Mouse (Mus musculus) brain, embryonic 18.5 days (tissue): ENCODE measurements around the gene Ccr5.

Source experiments
- DNase-seq: peaks from one replicate; pipeline ENCODE4 v3.0.0-alpha.2; 2012; ENCODE audit warnings: low read depth, low spot score

Gene Ccr5

DNA sequence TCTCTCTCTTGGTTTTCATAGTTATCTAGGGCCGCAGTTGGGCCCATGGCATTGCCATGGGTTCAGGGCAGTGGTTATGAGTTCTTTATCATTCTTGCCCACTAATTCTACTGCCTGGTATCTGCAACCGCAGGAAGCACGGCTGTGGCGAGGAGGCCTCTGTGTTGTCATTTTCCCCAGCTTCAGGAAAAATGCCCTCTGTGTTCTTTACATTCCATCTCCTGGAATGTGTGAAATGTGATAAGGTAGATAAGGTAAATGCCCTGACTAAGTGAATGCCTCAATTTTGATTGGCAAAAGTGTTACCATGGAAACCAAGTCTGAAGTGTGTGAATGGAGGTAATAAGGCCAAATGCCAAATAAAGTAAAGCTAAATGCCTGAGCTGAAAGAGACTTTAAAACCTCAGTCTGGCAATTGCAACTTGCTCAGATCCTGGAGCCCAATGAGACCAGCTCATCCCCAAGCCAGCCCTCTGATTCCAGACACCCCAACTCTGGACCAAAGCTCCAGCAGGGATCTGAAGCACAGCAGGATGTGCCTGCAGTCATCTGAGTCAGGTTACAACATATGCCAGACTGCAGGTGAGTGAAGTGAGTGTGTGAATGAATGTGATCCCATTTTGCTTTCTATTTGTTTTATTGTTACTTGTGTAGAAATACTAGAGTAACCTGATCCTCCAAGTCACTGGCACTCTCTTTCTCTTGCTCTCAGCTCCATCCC lies 16.9 kb downstream of the Ccr5 start:
- DNase-seq = no peak

DNA sequence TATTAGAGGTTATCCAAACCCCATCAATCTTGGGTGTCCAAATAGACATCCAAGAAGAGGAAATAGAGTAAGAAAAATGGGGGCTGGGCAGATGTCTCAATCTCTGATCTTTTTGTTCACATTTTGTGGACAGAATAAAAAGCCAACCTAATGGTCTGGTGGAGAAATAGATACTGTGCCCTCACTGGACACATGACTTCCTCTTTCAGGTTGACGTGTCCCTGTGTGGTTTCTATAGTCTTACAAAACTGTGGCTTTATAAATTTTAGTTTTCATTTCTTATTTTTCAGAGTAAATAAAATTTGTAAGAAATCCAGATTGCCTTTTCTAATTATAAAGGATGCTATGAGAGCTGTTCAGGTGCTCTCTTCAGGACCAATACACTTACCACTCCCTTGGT lies 22.3 kb downstream of the Ccr5 start:
- no peak for DNase-seq

DNA sequence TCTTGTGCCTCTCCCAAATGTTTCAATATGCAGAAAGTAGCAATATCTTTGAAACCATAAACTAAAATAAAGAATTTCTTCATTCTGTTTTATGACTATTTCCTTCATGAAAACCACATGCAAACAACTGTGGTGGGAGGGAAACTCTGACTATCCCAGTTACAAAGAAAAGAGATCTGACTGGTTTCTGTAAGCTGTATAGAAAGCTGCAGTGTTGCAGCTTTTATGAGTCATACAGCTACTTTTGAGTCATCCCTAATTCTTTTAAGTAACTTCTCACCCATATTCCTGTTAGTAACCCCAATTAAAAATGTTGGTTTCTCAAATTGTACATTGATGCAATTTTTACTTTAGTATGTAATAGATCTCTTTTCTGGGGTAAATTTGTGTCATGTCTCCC lies 25.0 kb downstream of the Ccr5 start:
- no peak for DNase-seq
